Mouse (Mus musculus) ES-E14 (cell line): ENCODE data around the gene Rras. TPM values are rescaled to one million over a fixed set of nuclear protein-coding genes. Genes with fewer than 3 reads are reported as not detected.

Source experiments
- DNase-seq: peaks from one replicate; pipeline ENCODE4 v3.0.0-alpha.2; 2013; ENCODE audit warnings: low read depth, low spot score
- H3K27ac ChIP-seq: 2 replicates; pipeline ENCODE4 v1.5.1; 2012; ENCODE audit warnings: low read depth, mild to moderate bottlenecking, low read length, moderate library complexity, mixed read lengths; ENCODE audit not compliant: poor library complexity, insufficient read depth, severe bottlenecking
- H3K36me3 ChIP-seq: 2 replicates; pipeline ENCODE4 v1.6.1; 2012; ENCODE audit warnings: mild to moderate bottlenecking, low read length, moderate library complexity, mixed read lengths; ENCODE audit not compliant: control insufficient read depth, poor library complexity, insufficient read depth, severe bottlenecking
- H3K4me1 ChIP-seq, 2 experiments: fragments of 150-350 bp in 1 of 2; sonication (generic) in 1 of 2; 2 replicates each; pipeline ENCODE4 v1.6.1; 2012; ENCODE audit warnings: low read length in 2 of 2, mild to moderate bottlenecking in 1 of 2, mixed read lengths in 1 of 2; ENCODE audit not compliant: control insufficient read depth in 2 of 2, insufficient read depth in 2 of 2, poor library complexity in 1 of 2
- H3K4me3 ChIP-seq, 2 experiments: fragments of 150-350 bp in 1 of 2; sonication (generic) in 1 of 2; 2 replicates each; pipeline ENCODE4 v1.5.1; 2012; ENCODE audit warnings: low read length in 2 of 2, low read depth in 1 of 2, mild to moderate bottlenecking in 1 of 2, mixed read lengths in 1 of 2; ENCODE audit not compliant: insufficient read depth in 1 of 2, poor library complexity in 1 of 2, severe bottlenecking in 1 of 2
- H3K9ac ChIP-seq: 2 replicates; pipeline ENCODE4 v1.6.1; 2012; ENCODE audit warnings: low read depth, mild to moderate bottlenecking, low read length, mixed read lengths; ENCODE audit not compliant: poor library complexity, insufficient read depth, severe bottlenecking
- H3K9me3 ChIP-seq: fragments of 150-350 bp; sonication (generic); 2 replicates; pipeline ENCODE4 v1.6.1; 2012; ENCODE audit warnings: low read depth, mild to moderate bottlenecking, low read length; ENCODE audit not compliant: control insufficient read depth, insufficient read depth
- CHD2 ChIP-seq: IDR thresholded peaks from 2 replicates; pipeline ENCODE4 v1.6.1; 2014; ENCODE audit warnings: mild to moderate bottlenecking, low read depth, low read length, inconsistent platforms
- HCFC1 ChIP-seq: IDR thresholded peaks from 2 replicates; pipeline ENCODE4 v1.6.1; 2012; ENCODE audit warnings: low read length, inconsistent platforms, borderline replicate concordance; ENCODE audit not compliant: insufficient read depth
- MAFK ChIP-seq: IDR thresholded peaks from 2 replicates; pipeline ENCODE4 v1.6.1; 2014; ENCODE audit warnings: mild to moderate bottlenecking, low read depth, low read length, inconsistent platforms; ENCODE audit not compliant: insufficient read depth
- ZC3H11A ChIP-seq: IDR thresholded peaks from 2 replicates; pipeline ENCODE4 v1.6.1; 2012; ENCODE audit warnings: low read depth, mild to moderate bottlenecking, inconsistent platforms, low read length, borderline replicate concordance
- ZNF384 ChIP-seq: IDR thresholded peaks from 2 replicates; pipeline ENCODE4 v1.6.1; 2012; ENCODE audit warnings: low read depth, low read length, inconsistent platforms
- in situ Hi-C, 2 experiments: fragments of 600-800 bp; cut with MboI; formaldehyde crosslinking; loops; one replicate each; pipeline ENCODE4 v1.15.1; 2025; ENCODE audit warnings: low sequenced_read_pairs in 2 of 2, inconsistent platforms in 1 of 2; ENCODE audit not compliant: unreplicated experiment in 2 of 2
- total RNA-seq: library from RNA; depleted of rRNA; stranded (reverse); fragments of 300-350 nt; gene quantifications from 2 replicates; pipeline ENCODE4 v1.2.3, GENCODE M21; 2012

Rras gene
- total RNA-seq, 1 experiment: 14.4 TPM

DNA sequence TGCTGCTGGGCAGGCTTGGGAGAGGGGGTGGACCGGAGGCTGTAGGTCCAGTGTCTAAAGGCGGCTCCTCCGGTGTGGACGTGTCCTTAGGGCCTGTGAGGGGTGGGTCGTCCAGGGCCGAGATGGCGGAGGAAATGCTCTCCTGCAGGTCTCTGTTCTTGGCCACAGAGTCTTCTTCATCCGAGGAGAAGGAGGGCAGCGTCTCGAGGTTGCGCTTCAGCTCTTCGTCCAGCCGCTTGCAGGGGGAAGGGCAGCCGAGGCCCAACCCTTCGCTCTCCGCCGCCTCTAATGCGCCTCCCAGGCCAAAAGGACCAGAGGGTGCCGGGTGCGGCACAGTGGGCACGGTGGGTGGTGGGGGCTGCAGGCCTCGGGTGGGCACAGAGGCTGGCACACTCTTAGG is 28.0 kb downstream of the Rras start:
- H3K36me3 ChIP-seq: peaks cover 66% of the 10 kb centered on the region
- H3K4me3 ChIP-seq: no peak overlapping the region
- H3K9me3 ChIP-seq: no peaks in the 10 kb centered on the region
- H3K4me1 ChIP-seq: peaks cover 4 to 29% of the 10 kb centered on the region in 2 experiments; a peak in 3 of 4 replicates
- H3K27ac ChIP-seq: no peak overlapping the region
- DNase-seq: no peak
- in situ Hi-C loops: no loop called here
- TF ChIP-seq ZNF384 (no peak), MAFK (no peak)
- no peak overlapping the region for H3K9ac ChIP-seq

DNA sequence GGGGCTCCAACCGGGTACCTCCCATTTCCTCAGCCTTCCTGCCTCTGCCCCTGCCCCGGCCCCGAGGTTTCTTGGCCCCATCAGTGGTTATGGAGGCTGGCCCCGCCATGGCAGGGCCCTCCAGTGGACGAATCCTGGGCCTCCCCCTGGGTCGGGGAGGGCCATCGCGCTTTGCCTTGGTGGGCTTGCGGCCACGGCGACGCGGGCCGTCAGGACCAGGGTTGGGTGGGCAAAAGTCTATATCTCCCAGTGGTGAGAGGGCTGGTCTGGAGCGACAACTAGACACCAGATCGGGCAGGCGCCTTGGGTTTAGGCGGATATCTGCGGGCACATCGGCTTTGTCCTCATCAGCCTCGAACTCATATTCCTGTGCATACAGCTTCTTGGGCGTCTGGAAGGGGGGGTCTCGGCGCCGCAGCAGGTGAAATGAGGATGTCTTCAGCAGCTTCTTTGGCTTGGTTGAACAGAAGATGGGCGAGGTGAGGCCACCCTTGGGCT is 29.1 kb downstream of the Rras start:
- no peak for TF ChIP-seq ZC3H11A
- TF ChIP-seq HCFC1: no peak

DNA sequence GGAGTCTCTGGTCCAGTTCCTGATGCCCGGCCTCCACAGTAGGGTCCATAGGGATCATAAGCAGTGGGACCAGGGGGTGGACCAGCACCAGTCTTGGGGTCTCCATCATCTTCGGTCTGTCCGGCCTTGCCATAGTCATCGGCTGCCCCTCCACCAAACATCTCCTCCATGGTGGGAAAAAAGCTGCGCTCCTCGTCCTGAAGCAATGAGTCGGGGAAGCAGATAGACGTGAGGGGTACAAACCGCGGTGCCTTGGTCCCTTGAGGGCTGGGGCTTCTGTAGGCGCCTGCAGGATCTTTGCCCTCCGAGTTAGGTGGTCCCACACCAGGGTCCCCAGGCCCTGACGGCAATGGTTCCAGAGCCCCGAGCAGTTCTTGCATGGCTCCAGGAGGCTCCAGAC is 29.7 kb downstream of the Rras start:
- in situ Hi-C loops: no loop called here
- Histone ChIP-seq H3K36me3 (peaks cover 59% of the 10 kb centered on the region), H3K4me3 (peak overlapping the region; percentile 16 to 32; a peak in 3 of 4 replicates), H3K9me3 (no peaks in the 10 kb centered on the region), H3K4me1 (peaks cover 4 to 29% of the 10 kb centered on the region in 2 experiments; a peak in 3 of 4 replicates), H3K9ac (0 out of 2 replicates have a peak overlapping the region, but pooled peaks have one; percentile 32), H3K27ac (no peak overlapping the region)
- TF ChIP-seq CHD2: no peak
- TF ChIP-seq ZNF384: no peak
- TF ChIP-seq ZC3H11A: no peak
- TF ChIP-seq HCFC1: no peak
- TF ChIP-seq MAFK: no peak
- no peak for DNase-seq

More for the DNA sequence above, 29.1 kb downstream of the Rras start:
- peak overlapping the region; percentile 19 for H3K9ac ChIP-seq
- peak overlapping the region; percentile 16 to 53 for H3K4me3 ChIP-seq
- no peaks in the 10 kb centered on the region for H3K9me3 ChIP-seq
- peaks cover 4 to 29% of the 10 kb centered on the region in 2 experiments; a peak in 3 of 4 replicates for H3K4me1 ChIP-seq
- peaks cover 62% of the 10 kb centered on the region for H3K36me3 ChIP-seq
- no peak overlapping the region for H3K27ac ChIP-seq
- DNase-seq: no peak
- in situ Hi-C loops: no loop called here

DNA sequence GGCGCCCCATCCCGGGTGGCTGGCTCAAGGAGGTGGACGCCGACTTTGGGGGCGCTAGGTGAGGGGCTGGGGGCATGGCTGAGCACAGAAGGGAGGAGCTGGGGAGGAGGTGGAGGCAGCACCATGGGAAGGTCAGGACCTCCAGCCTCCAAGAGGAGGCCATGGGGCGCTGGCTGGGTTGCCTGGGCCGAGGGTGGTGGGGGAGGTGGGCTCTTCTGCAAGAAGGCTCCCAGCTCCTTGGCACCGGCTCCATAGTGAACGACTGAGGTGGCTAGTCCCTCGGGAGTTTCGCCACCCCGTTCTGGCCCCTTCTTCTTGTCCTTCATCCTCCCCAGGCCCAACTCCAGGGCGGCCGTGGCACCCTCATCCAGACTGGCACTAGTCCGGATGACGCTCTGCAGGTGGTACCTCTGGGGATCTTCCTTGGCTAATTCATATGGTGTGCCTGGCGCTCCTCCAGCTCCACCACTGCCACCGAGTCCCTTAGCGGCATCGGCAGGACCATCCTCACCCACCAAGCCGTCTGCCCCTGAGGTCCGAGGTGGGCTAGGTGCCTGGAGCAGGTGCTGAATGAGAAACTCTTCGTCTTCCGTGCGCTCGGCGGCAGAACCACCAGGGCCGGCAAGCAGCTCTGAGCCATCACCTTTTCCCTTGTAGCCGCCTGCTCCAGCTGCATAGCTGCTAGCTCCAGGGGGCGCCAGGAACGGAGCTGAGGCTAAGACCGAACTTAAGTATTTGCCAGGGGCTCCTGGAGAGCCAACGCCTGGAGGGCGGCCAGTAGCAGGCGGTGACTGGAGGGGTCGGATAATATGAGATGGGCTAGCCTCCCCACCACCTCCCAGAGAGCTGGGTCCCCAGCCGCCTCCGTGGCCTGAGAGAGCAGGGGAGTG is 30.5 kb downstream of the Rras start:
- DNase-seq: no peak
- Histone ChIP-seq H3K36me3 (peaks cover 52% of the 10 kb centered on the region), H3K4me1 (peaks cover 4 to 29% of the 10 kb centered on the region in 2 experiments; a peak in 3 of 4 replicates), H3K4me3 (peak overlapping the region; percentile 16 to 33; a peak in 3 of 4 replicates), H3K27ac (no peak overlapping the region), H3K9me3 (no peaks in the 10 kb centered on the region), H3K9ac (0 out of 2 replicates have a peak overlapping the region, but pooled peaks have one; percentile 29)
- in situ Hi-C loops: no loop called here
- TF ChIP-seq MAFK (no peak), CHD2 (no peak), ZNF384 (no peak), HCFC1 (no peak), ZC3H11A (no peak)
